Mouse (Mus musculus): Measurements from ENCODE around the gene Mgat5.

Mgat5 gene

GRCm38 (mm10) chr1:127260969-127261368 is 56.2 kb downstream of the Mgat5 start:
- DNase-seq (ENCODE audit: low spot score), result no peak

GRCm38 (mm10) chr1:127262170-127262837 is 57.5 kb downstream of the Mgat5 start:
- DNase-seq (ENCODE audit: low spot score), result no peak

- no peak for DNase-seq (ENCODE audit: low spot score)
Observed at GRCm38 (mm10) chr1:127267985-127268384, 63.2 kb downstream of the Mgat5 start.

GRCm38 (mm10) chr1:127269343-127269742 is 64.5 kb downstream of the Mgat5 start:
- DNase-seq (ENCODE audit: low spot score), result no peak

- DNase-seq (ENCODE audit: low spot score), result no peak
Observed at GRCm38 (mm10) chr1:127270273-127271020, 65.6 kb downstream of the Mgat5 start.

- no peak for DNase-seq (ENCODE audit: low spot score)
Observed at GRCm38 (mm10) chr1:127271156-127271555, 66.3 kb downstream of the Mgat5 start.

GRCm38 (mm10) chr1:127273363-127273762 is 68.5 kb downstream of the Mgat5 start:
- no peak for DNase-seq (ENCODE audit: low spot score)

- no peak for DNase-seq (ENCODE audit: low spot score)
Observed at GRCm38 (mm10) chr1:127275572-127276324, 70.9 kb downstream of the Mgat5 start.

- no peak for DNase-seq (ENCODE audit: low spot score)
Observed at GRCm38 (mm10) chr1:127278067-127278466, 73.3 kb downstream of the Mgat5 start.

- no peak for DNase-seq (ENCODE audit: low spot score)
Observed at GRCm38 (mm10) chr1:127280256-127280655, 75.4 kb downstream of the Mgat5 start.

GRCm38 (mm10) chr1:127284975-127285374 is 80.2 kb downstream of the Mgat5 start:
- no peak for DNase-seq (ENCODE audit: low spot score)

- DNase-seq (ENCODE audit: low spot score), result no peak
Observed at GRCm38 (mm10) chr1:127287505-127287904, 82.7 kb downstream of the Mgat5 start.

- no peak for DNase-seq (ENCODE audit: low spot score)
Observed at GRCm38 (mm10) chr1:127290879-127291278, 86.1 kb downstream of the Mgat5 start.

- DNase-seq (ENCODE audit: low spot score), result no peak
Observed at GRCm38 (mm10) chr1:127291721-127292120, 86.9 kb downstream of the Mgat5 start.

- DNase-seq (ENCODE audit: low spot score), result no peak
Observed at GRCm38 (mm10) chr1:127293286-127293685, 88.5 kb downstream of the Mgat5 start.

GRCm38 (mm10) chr1:127296815-127297214 is 92.0 kb downstream of the Mgat5 start:
- no peak for DNase-seq (ENCODE audit: low spot score)

- DNase-seq (ENCODE audit: low spot score), result no peak
Observed at GRCm38 (mm10) chr1:127299774-127300173, 95.0 kb downstream of the Mgat5 start.

GRCm38 (mm10) chr1:127301038-127301437 is 96.2 kb downstream of the Mgat5 start:
- no peak for DNase-seq (ENCODE audit: low spot score)

- DNase-seq (ENCODE audit: low spot score), result no peak
Observed at GRCm38 (mm10) chr1:127302620-127303019, 97.8 kb downstream of the Mgat5 start.

- DNase-seq (ENCODE audit: low spot score), result no peak
Observed at GRCm38 (mm10) chr1:127303791-127304190, 99.0 kb downstream of the Mgat5 start.

- DNase-seq (ENCODE audit: low spot score), result no peak
Observed at GRCm38 (mm10) chr1:127304281-127304680, 99.5 kb downstream of the Mgat5 start.

- no peak for DNase-seq (ENCODE audit: low spot score)
Observed at GRCm38 (mm10) chr1:127305582-127305981, 100.8 kb downstream of the Mgat5 start.
